Mouse (Mus musculus) embryonic facial prominence, embryonic 15.5 days (tissue): Measurements from ENCODE around the gene Apba1. TPM values are rescaled to one million over a fixed set of nuclear protein-coding genes. Genes with fewer than 3 reads are reported as not detected.

Experiments used
- ATAC-seq: fragments of 200-750 bp; cut with Nextera tagmentation; 2 replicates; pipeline ENCODE4 v1.8.0; 2017; ENCODE audit warnings: low read depth, moderate TSS enrichment; ENCODE audit not compliant: insufficient number of reproducible peaks, low FRiP score, low TSS enrichment
- H3K27ac ChIP-seq: fragments of 300-500 bp; sonication (generic); replicated peaks from 2 replicates; pipeline ENCODE4 v1.5.1; 2015; ENCODE audit warnings: mild to moderate bottlenecking, inconsistent platforms
- H3K27me3 ChIP-seq: fragments of 300-500 bp; sonication (generic); 2 replicates; pipeline ENCODE4 v1.6.1; 2015; ENCODE audit warnings: inconsistent platforms
- H3K36me3 ChIP-seq: fragments of 300-500 bp; sonication (generic); 2 replicates; pipeline ENCODE4 v1.6.1; 2015; ENCODE audit warnings: mild to moderate bottlenecking, inconsistent platforms
- H3K4me1 ChIP-seq: fragments of 300-500 bp; sonication (generic); 2 replicates; pipeline ENCODE4 v1.6.1; 2015; ENCODE audit warnings: inconsistent platforms
- H3K4me2 ChIP-seq: fragments of 300-500 bp; sonication (generic); replicated peaks from 2 replicates; pipeline ENCODE4 v1.6.1; 2015; ENCODE audit warnings: mild to moderate bottlenecking, inconsistent platforms
- H3K4me3 ChIP-seq: fragments of 300-500 bp; sonication (generic); replicated peaks from 2 replicates; pipeline ENCODE4 v1.5.1; 2015; ENCODE audit warnings: mild to moderate bottlenecking, inconsistent platforms
- H3K9ac ChIP-seq: fragments of 300-500 bp; sonication (generic); 2 replicates; pipeline ENCODE4 v1.6.1; 2015; ENCODE audit warnings: inconsistent platforms
- H3K9me3 ChIP-seq: fragments of 300-500 bp; sonication (generic); replicated peaks from 2 replicates; pipeline ENCODE4 v1.6.1; 2016; ENCODE audit warnings: inconsistent platforms
- WGBS: fragments of 180-500 bp; shearing (Covaris S2); methylation state at CpG from one replicate; pipeline ENCODE4 v1.1.7; 2015; 5-methylcytosine and 5-hydroxymethylcytosine counted together
- polyA plus RNA-seq: library from polyadenylated mRNA; unstranded; fragments of >200 nt; fragmentation: Nextera tagmentation; extraction: Ambion mirVana; gene quantifications from 2 replicates; pipeline ENCODE4 v1.2.1, GENCODE M21; 2015

Apba1 gene
- polyA plus RNA-seq, 1 experiment from 2014 or later = 1.3 TPM

DNA sequence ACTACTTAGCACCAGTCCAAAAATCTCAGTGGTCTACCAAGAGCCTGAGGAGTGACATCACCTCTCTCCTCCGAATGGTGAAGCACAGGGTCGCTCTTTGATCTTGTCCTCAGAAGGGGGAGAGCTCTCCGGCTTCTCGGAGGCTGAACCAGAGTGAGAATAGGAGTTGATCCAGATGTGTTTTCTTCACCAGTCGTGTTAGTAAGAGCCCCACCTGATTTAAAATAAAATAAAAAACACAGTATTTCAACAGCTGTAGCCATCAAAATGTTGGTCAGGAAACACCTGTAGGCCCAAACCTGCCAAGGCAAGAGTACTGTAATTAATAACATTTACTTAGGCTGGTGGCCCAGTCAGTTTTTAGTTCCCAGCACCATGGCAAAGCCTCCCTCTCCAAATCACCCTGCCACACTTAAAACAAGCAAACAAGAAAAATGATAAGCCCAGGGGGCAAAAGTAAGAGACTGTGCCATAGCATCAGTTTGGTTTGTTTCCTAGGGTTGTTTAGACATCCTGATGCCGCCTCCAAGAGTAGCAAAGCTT lies 219.3 kb downstream of the Apba1 start:
- Histone ChIP-seq H3K27me3 (no peaks in the 10 kb centered on the region), H3K36me3 (no peaks in the 10 kb centered on the region), H3K9ac (no peak overlapping the region), H3K27ac (no peak overlapping the region), H3K4me2 (no peak overlapping the region), H3K4me1 (peaks cover 10% of the 10 kb centered on the region), H3K9me3 (no peaks in the 10 kb centered on the region), H3K4me3 (no peak overlapping the region)
- WGBS = 58% methylated on average over 6 of the region's 6 CpGs
- ATAC-seq = no peak

DNA sequence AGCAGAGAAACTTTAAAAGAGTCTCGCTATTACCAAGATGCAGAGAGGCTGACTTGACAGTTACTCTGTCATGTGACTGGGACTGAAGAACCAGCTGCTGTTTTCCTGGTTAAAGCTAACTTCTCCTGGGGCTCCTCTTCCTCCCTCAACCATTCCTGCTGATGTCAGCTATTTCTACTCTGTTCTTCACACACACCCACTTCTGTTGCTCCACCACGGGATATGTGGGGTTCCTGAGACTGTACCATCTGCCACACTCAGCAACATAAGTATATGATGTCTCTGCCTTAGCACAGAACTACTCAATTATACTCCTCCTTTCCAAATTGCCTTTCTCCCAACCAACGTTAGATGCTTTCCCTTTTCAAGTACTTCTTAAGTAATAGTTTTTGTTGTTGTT lies 221.9 kb downstream of the Apba1 start:
- no peaks in the 10 kb centered on the region for H3K9me3 ChIP-seq
- 57% methylated on average over 3 of the region's 3 CpGs for WGBS
- H3K4me3 ChIP-seq = no peak overlapping the region
- ATAC-seq = no peak
- H3K4me1 ChIP-seq = peaks cover 4% of the 10 kb centered on the region; the same call in 1 of the 2 replicates
- no peaks in the 10 kb centered on the region for H3K36me3 ChIP-seq
- H3K27ac ChIP-seq = no peak overlapping the region
- H3K9ac ChIP-seq = no peak overlapping the region
- no peak overlapping the region for H3K4me2 ChIP-seq
- H3K27me3 ChIP-seq = no peaks in the 10 kb centered on the region

DNA sequence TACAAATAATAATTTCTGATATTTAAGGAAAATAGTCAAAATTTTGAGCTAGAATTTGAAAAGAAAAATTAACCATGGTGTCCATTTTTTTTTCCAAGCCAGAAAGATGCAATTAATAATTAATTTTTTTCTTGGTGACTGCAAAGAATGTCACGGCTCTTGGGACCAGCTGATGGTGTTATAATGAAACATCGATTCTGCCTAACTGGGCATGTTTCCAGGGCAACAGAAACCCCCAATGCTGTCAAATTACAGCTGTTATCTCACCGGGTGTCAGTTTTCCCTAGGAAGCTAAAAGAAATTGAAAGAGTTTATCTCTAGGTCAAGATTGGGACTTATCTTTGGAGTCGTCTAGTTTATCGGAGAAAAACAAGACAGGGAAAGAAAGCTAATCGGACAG lies 225.5 kb downstream of the Apba1 start:
- no peaks in the 10 kb centered on the region for H3K4me1 ChIP-seq
- WGBS = 70% methylated on average over 6 of the region's 6 CpGs

GRCm38 (mm10) chr19:23987291-23987690 lies 228.6 kb downstream of the Apba1 start:
- no peak for ATAC-seq
- Histone ChIP-seq H3K27me3 (no peaks in the 10 kb centered on the region), H3K4me3 (no peak overlapping the region), H3K27ac (no peak overlapping the region), H3K9me3 (no peaks in the 10 kb centered on the region), H3K9ac (no peak overlapping the region), H3K4me1 (no peaks in the 10 kb centered on the region), H3K36me3 (no peaks in the 10 kb centered on the region), H3K4me2 (no peak overlapping the region)
- WGBS = 75% methylated on average over 2 of the region's 2 CpGs

More for the DNA sequence above, 225.5 kb downstream of the Apba1 start:
- Histone ChIP-seq H3K4me3 (no peak overlapping the region), H3K36me3 (no peaks in the 10 kb centered on the region), H3K27ac (no peak overlapping the region), H3K27me3 (no peaks in the 10 kb centered on the region), H3K4me2 (no peak overlapping the region), H3K9ac (no peak overlapping the region), H3K9me3 (no peaks in the 10 kb centered on the region)
- ATAC-seq = no peak

- no peaks in the 10 kb centered on the region for H3K9me3 ChIP-seq
- H3K27me3 ChIP-seq = no peaks in the 10 kb centered on the region
- H3K36me3 ChIP-seq = no peaks in the 10 kb centered on the region
- no peak overlapping the region for H3K4me2 ChIP-seq
- WGBS = 83% methylated on average over 4 of the region's 4 CpGs
- no peaks in the 10 kb centered on the region for H3K4me1 ChIP-seq
- H3K9ac ChIP-seq = no peak overlapping the region
- no peak overlapping the region for H3K27ac ChIP-seq
- no peak for ATAC-seq
- no peak overlapping the region for H3K4me3 ChIP-seq
These were observed 229.5 kb downstream of the Apba1 start for GRCm38 (mm10) chr19:23988166-23988565.

GRCm38 (mm10) chr19:23995766-23996399 lies 237.2 kb downstream of the Apba1 start:
- H3K4me1 ChIP-seq = no peaks in the 10 kb centered on the region
- WGBS = 75% methylated on average over 10 of the region's 10 CpGs
- H3K9me3 ChIP-seq = no peaks in the 10 kb centered on the region
- no peak overlapping the region for H3K9ac ChIP-seq
- H3K36me3 ChIP-seq = no peaks in the 10 kb centered on the region
- H3K4me2 ChIP-seq = no peak overlapping the region
- H3K27ac ChIP-seq = no peak overlapping the region
- H3K27me3 ChIP-seq = no peaks in the 10 kb centered on the region
- no peak overlapping the region for H3K4me3 ChIP-seq
- ATAC-seq = no peak; the same call in 1 of the 2 replicates

Other genes with a start within 250 kb of the Apba1 start
- 3.9 and 6.5 TPM in 2 replicates for gene 1700028P14Rik, start 106.1 kb upstream of the Apba1 start, polyA plus RNA-seq
- 5.0 and 6.2 TPM in 2 replicates for gene Ptar1, start 71.5 kb upstream of the Apba1 start, polyA plus RNA-seq